Mouse (Mus musculus): ENCODE measurements around the gene Adora1. TPM values are rescaled to one million over a fixed set of nuclear protein-coding genes. Genes with fewer than 3 reads are reported as not detected.

Adora1 gene
- polyA plus RNA-seq, 2 experiments = 0.10 to 0.13 TPM

DNA sequence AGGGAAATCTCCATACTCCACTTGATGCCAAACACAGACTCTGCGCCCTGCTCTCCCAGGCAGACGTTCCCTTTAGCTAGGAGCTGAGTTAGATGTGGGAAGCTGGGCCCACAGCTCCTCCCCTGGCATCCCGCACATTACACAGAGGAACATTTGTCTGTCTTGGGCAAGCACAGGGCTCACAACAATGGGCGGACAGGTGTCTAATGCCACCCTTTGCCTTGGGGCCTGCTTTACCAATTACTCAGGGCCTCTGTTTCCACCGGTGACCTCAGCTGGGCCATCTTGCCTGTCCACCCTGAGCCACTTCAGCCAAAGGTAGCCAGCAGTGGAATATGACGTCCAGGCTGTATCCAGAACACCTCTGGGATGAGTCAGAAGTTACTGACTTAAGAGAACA is 73.8 kb downstream of the Adora1 start:
- no peak for ATAC-seq (ENCODE audit: insufficient read depth)
- no peak for DNase-seq (ENCODE audit: low read depth in 3 of 3, low spot score in 3 of 3)

DNA sequence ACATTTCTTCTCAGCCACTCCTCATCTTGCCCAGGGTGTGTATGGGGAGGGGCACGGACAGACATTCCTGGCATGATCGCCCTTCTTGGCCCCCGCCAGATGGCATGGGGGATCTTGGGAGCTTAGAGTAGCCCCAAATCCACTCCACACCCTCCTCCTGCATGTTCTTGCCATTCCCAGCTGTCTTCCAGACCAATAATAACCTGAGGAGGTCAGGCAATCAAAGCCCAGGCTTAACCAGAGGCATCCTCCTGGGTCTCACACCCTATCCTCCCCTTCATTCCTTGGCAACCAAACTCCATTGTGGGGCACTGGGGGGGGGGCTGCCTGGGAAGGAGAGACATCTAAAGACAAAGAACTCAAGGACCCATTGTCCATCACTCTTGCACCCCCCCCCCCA is 74.8 kb downstream of the Adora1 start:
- no peak for DNase-seq (ENCODE audit: low read depth in 3 of 3, low spot score in 3 of 3)
- Histone ChIP-seq H3K27me3 (ENCODE audit: control insufficient read depth, insufficient read depth, low read length) (no peaks in the 10 kb centered on the region), H3K4me1 (replicated peaks; ENCODE audit: control insufficient read depth in 2 of 2, insufficient read depth in 2 of 2, low read length in 1 of 2) (peaks cover 0 to 2% of the 10 kb centered on the region in 2 experiments; a peak in 1 of 4 replicates), H3K9me3 (ENCODE audit: control insufficient read depth, low read length) (no peaks in the 10 kb centered on the region), H3K27ac (no peak overlapping the region), H3K9ac (replicated peaks) (no peak overlapping the region), H3K4me3 (ENCODE audit: insufficient read depth in 1 of 2, low read depth in 2 of 2, low read length in 2 of 2) (no peak overlapping the region), H3K36me3 (replicated peaks; ENCODE audit: control insufficient read depth, insufficient read depth, low read depth) (no peaks in the 10 kb centered on the region), H3K4me2 (ENCODE audit: low read depth) (no peak overlapping the region)
- TF ChIP-seq CTCF (IDR thresholded peaks at IDR 0.05; ENCODE audit: low read depth) = no peak
- TF ChIP-seq EP300 (IDR thresholded peaks at IDR 0.05; ENCODE audit: low read depth) = no peak
- ATAC-seq (ENCODE audit: insufficient read depth) = no peak
- WGBS (ENCODE audit: insufficient replicate concordance) = 81% methylated on average over 3 of the region's 3 CpGs

More for the DNA sequence above, 73.8 kb downstream of the Adora1 start:
- no peaks in the 10 kb centered on the region for H3K27me3 ChIP-seq (ENCODE audit: control insufficient read depth, insufficient read depth, low read length)
- no peak for TF ChIP-seq EP300 (IDR thresholded peaks at IDR 0.05; ENCODE audit: low read depth)
- TF ChIP-seq CTCF (IDR thresholded peaks at IDR 0.05; ENCODE audit: low read depth) = no peak
- H3K4me2 ChIP-seq (ENCODE audit: low read depth) = no peak overlapping the region
- H3K9me3 ChIP-seq (ENCODE audit: control insufficient read depth, low read length) = no peaks in the 10 kb centered on the region
- H3K4me1 ChIP-seq (replicated peaks; ENCODE audit: control insufficient read depth in 2 of 2, insufficient read depth in 2 of 2, low read length in 1 of 2) = peaks cover 0 to 2% of the 10 kb centered on the region in 2 experiments; a peak in 1 of 4 replicates
- no peak overlapping the region for H3K27ac ChIP-seq
- 62% methylated on average over 6 of the region's 6 CpGs for WGBS (ENCODE audit: insufficient replicate concordance)
- H3K36me3 ChIP-seq (replicated peaks; ENCODE audit: control insufficient read depth, insufficient read depth, low read depth) = no peaks in the 10 kb centered on the region
- H3K9ac ChIP-seq (replicated peaks) = no peak overlapping the region
- no peak overlapping the region for H3K4me3 ChIP-seq (ENCODE audit: insufficient read depth in 1 of 2, low read depth in 2 of 2, low read length in 2 of 2)

DNA sequence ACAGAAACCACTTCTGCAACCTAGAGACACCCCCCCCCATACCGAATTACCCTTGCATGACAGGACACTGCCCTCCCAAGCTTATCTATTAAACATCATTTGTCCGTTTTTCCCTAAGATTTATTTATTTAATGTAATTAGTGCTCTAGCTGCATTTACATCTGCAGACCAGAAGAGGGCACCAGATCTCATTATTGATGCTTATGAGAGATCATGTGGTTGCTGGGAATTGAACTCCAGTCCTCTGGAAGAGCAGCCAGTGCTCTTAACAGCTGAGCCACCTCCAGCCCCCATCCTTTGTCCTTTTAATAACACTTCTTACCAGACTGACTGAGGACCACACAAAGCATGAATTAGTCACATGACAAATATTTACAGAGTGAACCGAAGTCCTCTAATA is 80.6 kb downstream of the Adora1 start:
- no peaks in the 10 kb centered on the region for H3K27me3 ChIP-seq (ENCODE audit: control insufficient read depth, insufficient read depth, low read length)
- WGBS (ENCODE audit: insufficient replicate concordance) = 40% methylated on average over 3 of the region's 3 CpGs
- TF ChIP-seq CTCF (IDR thresholded peaks at IDR 0.05; ENCODE audit: low read depth) (peak; percentile 55; the same call in 1 of the 2 replicates), EP300 (IDR thresholded peaks at IDR 0.05; ENCODE audit: low read depth) (no peak)
- H3K4me1 ChIP-seq (replicated peaks; ENCODE audit: control insufficient read depth in 2 of 2, insufficient read depth in 2 of 2, low read length in 1 of 2) = peaks cover 0 to 16% of the 10 kb centered on the region in 2 experiments; a peak in 2 of 4 replicates
- no peak for DNase-seq (ENCODE audit: low read depth in 3 of 3, low spot score in 3 of 3)
- H3K27ac ChIP-seq = no peak overlapping the region
- ATAC-seq (ENCODE audit: insufficient read depth) = no peak
- no peak overlapping the region for H3K4me2 ChIP-seq (ENCODE audit: low read depth)
- no peak overlapping the region for H3K4me3 ChIP-seq (ENCODE audit: insufficient read depth in 1 of 2, low read depth in 2 of 2, low read length in 2 of 2)
- no peaks in the 10 kb centered on the region for H3K36me3 ChIP-seq (replicated peaks; ENCODE audit: control insufficient read depth, insufficient read depth, low read depth)
- H3K9me3 ChIP-seq (ENCODE audit: control insufficient read depth, low read length) = no peaks in the 10 kb centered on the region
- no peak overlapping the region for H3K9ac ChIP-seq (replicated peaks)

DNA sequence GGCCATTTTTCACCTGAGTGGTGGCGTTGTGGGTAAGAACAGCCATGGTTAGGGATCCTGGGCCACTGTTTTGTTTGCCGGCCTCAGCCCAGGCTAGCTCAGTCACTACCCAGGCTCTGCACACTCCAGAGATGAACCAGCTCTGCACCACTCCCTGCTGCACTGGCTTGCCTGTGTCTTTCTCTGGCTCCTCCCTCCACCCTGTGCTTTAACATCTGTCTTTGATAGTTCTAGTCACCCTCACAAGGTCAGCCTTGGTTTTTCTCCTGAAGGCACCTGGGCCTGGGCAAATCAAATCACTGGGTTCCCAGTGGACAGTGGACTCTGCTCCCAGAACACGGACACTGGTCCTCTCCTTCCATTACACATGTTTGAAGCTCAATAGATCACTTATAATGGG is 81.1 kb downstream of the Adora1 start:
- Histone ChIP-seq H3K9ac (replicated peaks) (no peak overlapping the region), H3K27ac (no peak overlapping the region), H3K36me3 (replicated peaks; ENCODE audit: control insufficient read depth, insufficient read depth, low read depth) (no peaks in the 10 kb centered on the region), H3K9me3 (ENCODE audit: control insufficient read depth, low read length) (no peaks in the 10 kb centered on the region), H3K27me3 (ENCODE audit: control insufficient read depth, insufficient read depth, low read length) (no peaks in the 10 kb centered on the region), H3K4me1 (replicated peaks; ENCODE audit: control insufficient read depth in 2 of 2, insufficient read depth in 2 of 2, low read length in 1 of 2) (peaks cover 0 to 16% of the 10 kb centered on the region in 2 experiments; a peak in 2 of 4 replicates), H3K4me2 (ENCODE audit: low read depth) (no peak overlapping the region), H3K4me3 (ENCODE audit: insufficient read depth in 1 of 2, low read depth in 2 of 2, low read length in 2 of 2) (no peak overlapping the region)
- ATAC-seq (ENCODE audit: insufficient read depth) = no peak
- no peak for TF ChIP-seq EP300 (IDR thresholded peaks at IDR 0.05; ENCODE audit: low read depth)
- TF ChIP-seq CTCF (IDR thresholded peaks at IDR 0.05; ENCODE audit: low read depth) = no peak
- DNase-seq (ENCODE audit: low read depth in 3 of 3, low spot score in 3 of 3) = no peak
- WGBS (ENCODE audit: insufficient replicate concordance) = 62% methylated on average over 3 of the region's 3 CpGs

DNA sequence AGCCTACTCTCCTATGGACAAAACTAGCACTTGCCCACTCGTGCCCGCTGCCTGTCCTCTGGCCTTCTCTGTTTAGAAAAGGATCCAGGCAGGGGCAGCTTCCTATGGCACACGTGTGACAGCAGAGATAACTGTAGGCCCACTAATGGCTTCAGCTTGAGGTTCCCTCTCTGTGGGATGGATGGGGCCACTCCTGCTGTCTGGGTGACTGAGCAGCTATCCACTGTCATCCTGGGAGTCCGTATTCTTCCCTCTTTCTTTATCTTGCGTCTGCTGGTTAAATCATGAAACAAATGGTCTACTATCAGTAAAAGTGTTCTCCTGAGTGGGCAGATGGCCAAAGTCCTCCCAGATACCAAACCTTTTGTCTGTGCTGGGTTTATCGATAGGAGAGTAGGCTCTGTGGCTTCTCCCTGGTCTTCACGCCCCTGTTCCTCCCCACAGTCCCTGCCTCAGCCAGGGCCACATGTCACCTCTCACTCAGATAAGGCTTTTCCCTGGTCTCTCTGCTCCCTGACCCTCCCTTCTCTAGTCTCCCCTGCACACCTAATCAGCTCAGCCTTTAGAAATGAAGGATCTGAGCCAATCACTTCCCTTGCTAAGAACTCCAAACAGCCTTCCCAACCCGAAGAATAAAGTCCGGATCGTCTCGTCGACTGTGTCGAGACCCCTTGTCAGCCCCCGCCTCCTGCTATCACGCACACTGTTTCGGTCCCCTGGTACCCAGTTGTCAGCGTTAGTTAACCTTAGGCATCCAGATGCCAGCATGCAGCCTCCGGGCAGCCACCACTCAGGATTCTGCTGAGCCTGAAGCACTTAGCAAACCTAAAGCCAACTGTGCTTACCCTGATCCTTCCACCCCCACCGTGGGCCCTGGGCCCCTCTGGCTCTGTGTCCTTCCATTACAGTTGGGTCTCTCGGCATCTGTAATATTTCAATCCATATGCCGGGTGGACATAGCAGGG is 82.3 kb downstream of the Adora1 start:
- peak; percentile 77 for ATAC-seq (ENCODE audit: insufficient read depth)
- 39% methylated on average over 21 of the region's 21 CpGs for WGBS (ENCODE audit: insufficient replicate concordance)
- Histone ChIP-seq H3K27me3 (ENCODE audit: control insufficient read depth, insufficient read depth, low read length) (no peaks in the 10 kb centered on the region), H3K36me3 (replicated peaks; ENCODE audit: control insufficient read depth, insufficient read depth, low read depth) (no peaks in the 10 kb centered on the region), H3K9me3 (ENCODE audit: control insufficient read depth, low read length) (no peaks in the 10 kb centered on the region), H3K4me3 (ENCODE audit: insufficient read depth in 1 of 2, low read depth in 2 of 2, low read length in 2 of 2) (no peak overlapping the region), H3K9ac (replicated peaks) (no peak overlapping the region), H3K4me2 (ENCODE audit: low read depth) (no peak overlapping the region), H3K27ac (no peak overlapping the region), H3K4me1 (replicated peaks; ENCODE audit: control insufficient read depth in 2 of 2, insufficient read depth in 2 of 2, low read length in 1 of 2) (peaks cover 0 to 16% of the 10 kb centered on the region in 2 experiments; a peak in 2 of 4 replicates)
- peak; percentile 11 to 29 (median 17) for DNase-seq (ENCODE audit: low read depth in 3 of 3, low spot score in 3 of 3)
- no peak for TF ChIP-seq CTCF (IDR thresholded peaks at IDR 0.05; ENCODE audit: low read depth)
- TF ChIP-seq EP300 (IDR thresholded peaks at IDR 0.05; ENCODE audit: low read depth) = peak; percentile 60

Data from liver, embryonic 14.5 days (tissue).